Mouse (Mus musculus): ENCODE data around the gene Snx22.

DNA sequence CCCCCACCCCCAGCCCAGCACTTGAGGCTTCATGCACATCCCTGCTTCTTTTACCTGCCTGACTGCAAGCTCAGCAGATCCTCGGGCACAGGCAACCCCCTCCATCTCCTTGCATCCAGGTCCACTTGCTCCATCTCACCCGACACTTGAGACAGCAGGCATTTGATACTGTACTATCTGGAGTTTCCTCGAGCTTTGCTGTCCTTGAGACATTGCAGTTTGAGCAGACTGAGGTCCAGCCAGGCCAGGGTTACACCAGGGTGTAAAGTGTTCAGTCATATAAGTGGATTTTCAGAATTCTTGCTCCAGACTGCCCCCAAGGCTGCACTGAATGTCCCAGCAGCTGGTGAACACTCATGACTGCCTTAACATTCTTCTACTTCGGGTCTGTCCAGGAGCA, 27.2 kb downstream of the Snx22 start:
- TF ChIP-seq CTCF (conservative IDR thresholded peaks at IDR 0.05 in 1 of 2, IDR thresholded peaks at IDR 0.05 in 1 of 2; ENCODE audit: low read depth in 2 of 2, low read length in 2 of 2) (no peak), EP300 (IDR thresholded peaks at IDR 0.05; ENCODE audit: low read length) (no peak), SIN3A (IDR thresholded peaks at IDR 0.05; ENCODE audit: low read length) (no peak), ZNF384 (IDR thresholded peaks at IDR 0.05; ENCODE audit: low read depth, low read length) (no peak), ZKSCAN1 (IDR thresholded peaks at IDR 0.05; ENCODE audit: borderline replicate concordance, low read depth, low read length) (no peak), POLR2A (IDR thresholded peaks at IDR 0.05; ENCODE audit: low read depth, low read length) (no peak), HCFC1 (IDR thresholded peaks at IDR 0.05; ENCODE audit: low read depth, low read length) (no peak), JUND (conservative IDR thresholded peaks at IDR 0.05; ENCODE audit: low read depth, low read length) (no peak), MAFK (IDR thresholded peaks at IDR 0.05; ENCODE audit: insufficient replicate concordance, low read length) (no peak), TCF12 (IDR thresholded peaks at IDR 0.05; ENCODE audit: low read depth, low read length) (no peak), ELF1 (IDR thresholded peaks at IDR 0.05; ENCODE audit: low read depth, low read length) (no peak), UBTF (IDR thresholded peaks at IDR 0.05; ENCODE audit: low read depth, low read length) (no peak), USF1 (IDR thresholded peaks at IDR 0.05; ENCODE audit: low read depth, low read length) (no peak)
